Mouse (Mus musculus) heart, adult 2 months (tissue): ENCODE measurements around the gene Gm10142. TPM values are rescaled to one million over a fixed set of nuclear protein-coding genes. Genes with fewer than 3 reads are reported as not detected.
"Not testable (repeated sequence)": the region's sequence is repeated elsewhere in the genome, so short reads cannot be mapped to it uniquely, and the experiment has no call there.

Experiments
- DNase-seq, 2 experiments: peaks; one replicate each; pipeline ENCODE4 v3.0.0; 2021
- H3K27ac ChIP-seq: fragments of 200-600 bp; 2 replicates; pipeline ENCODE4 v1.8.1; 2022
- H3K27me3 ChIP-seq: fragments of 200-500 bp; 2 replicates; pipeline ENCODE4 v1.6.1; 2012; ENCODE audit warnings: mild to moderate bottlenecking, low read length, inconsistent platforms, mixed read lengths; ENCODE audit not compliant: control insufficient read depth, insufficient read depth
- H3K36me3 ChIP-seq: fragments of 200-500 bp; 2 replicates; pipeline ENCODE4 v1.6.1; 2012; ENCODE audit warnings: low read length, inconsistent platforms; ENCODE audit not compliant: control insufficient read depth, insufficient read depth
- H3K4me1 ChIP-seq: fragments of 200-500 bp; 2 replicates; pipeline ENCODE4 v1.6.1; 2011; ENCODE audit warnings: low read length; ENCODE audit not compliant: control insufficient read depth, insufficient read depth
- H3K4me3 ChIP-seq: fragments of 200-600 bp; 2 replicates; pipeline ENCODE4 v1.8.1; 2022
- H3K79me2 ChIP-seq: fragments of 200-500 bp; replicated peaks from 2 replicates; pipeline ENCODE4 v1.6.1; 2012; ENCODE audit warnings: mild to moderate bottlenecking, inconsistent platforms, low read length, moderate library complexity, mixed read lengths; ENCODE audit not compliant: control insufficient read depth, insufficient read depth
- H3K9ac ChIP-seq: fragments of 200-500 bp; 2 replicates; pipeline ENCODE4 v1.6.1; 2012; ENCODE audit warnings: low read depth, mild to moderate bottlenecking, control low read depth, inconsistent platforms, low read length, mixed read lengths
- CTCF ChIP-seq: fragments of 200-600 bp; IDR thresholded peaks from 2 replicates; pipeline ENCODE4 v1.8.1; 2022; ENCODE audit warnings: antibody characterized with exemption, mild to moderate bottlenecking, moderate library complexity
- EP300 ChIP-seq: fragments of 200-500 bp; IDR thresholded peaks from 2 replicates; pipeline ENCODE4 v1.6.1; 2011; ENCODE audit warnings: low read depth, low read length, control low read depth; ENCODE audit not compliant: insufficient read depth
- POLR2A ChIP-seq: fragments of 200-500 bp; IDR thresholded peaks from 2 replicates; pipeline ENCODE4 v1.6.1; 2011; ENCODE audit warnings: mild to moderate bottlenecking, low read depth, low read length, control low read depth; ENCODE audit not compliant: insufficient read depth
- WGBS: fragments of 180-500 bp; shearing (Covaris S2); methylation state at CpG from one replicate; pipeline ENCODE4 v1.1.7; 2018; 5-methylcytosine and 5-hydroxymethylcytosine counted together
- intact Hi-C: fragments of 180-260 bp; cut with DNase I; formaldehyde crosslinking; loops from one replicate; pipeline ENCODE4 v1.15.1; 2025
- polyA plus RNA-seq: library from polyadenylated mRNA; depleted of rRNA; stranded (reverse); fragments of >200 nt; gene quantifications from 2 replicates; pipeline ENCODE4 v1.2.3, GENCODE M21; 2012
- total RNA-seq, 2 experiments: library from RNA; stranded (reverse); gene quantifications; 2 replicates each; pipeline ENCODE4 v1.2.3; 2021

Gm10142 gene
- total and polyA plus RNA-seq, 3 experiments, result not detected

- no peak overlapping the region for H3K9ac ChIP-seq
- H3K36me3 ChIP-seq, result no peaks in the 10 kb centered on the region
- no peak overlapping the region for H3K27ac ChIP-seq
- H3K27me3 ChIP-seq, result peaks cover 6% of the 10 kb centered on the region
- no peak overlapping the region for H3K4me3 ChIP-seq
- no peak for TF ChIP-seq POLR2A
- no peak for TF ChIP-seq EP300
- TF ChIP-seq CTCF, result no peak
- intact Hi-C loops, result no loop called here
- no peak for DNase-seq
- H3K79me2 ChIP-seq, result no peaks in the 10 kb centered on the region
- 1% methylated on average over 35 of the region's 35 CpGs for WGBS
- no peaks in the 10 kb centered on the region for H3K4me1 ChIP-seq
Observed at GRCm38 (mm10) chr10:77677562-77677961, 38.0 kb upstream of the Gm10142 start.

DNA sequence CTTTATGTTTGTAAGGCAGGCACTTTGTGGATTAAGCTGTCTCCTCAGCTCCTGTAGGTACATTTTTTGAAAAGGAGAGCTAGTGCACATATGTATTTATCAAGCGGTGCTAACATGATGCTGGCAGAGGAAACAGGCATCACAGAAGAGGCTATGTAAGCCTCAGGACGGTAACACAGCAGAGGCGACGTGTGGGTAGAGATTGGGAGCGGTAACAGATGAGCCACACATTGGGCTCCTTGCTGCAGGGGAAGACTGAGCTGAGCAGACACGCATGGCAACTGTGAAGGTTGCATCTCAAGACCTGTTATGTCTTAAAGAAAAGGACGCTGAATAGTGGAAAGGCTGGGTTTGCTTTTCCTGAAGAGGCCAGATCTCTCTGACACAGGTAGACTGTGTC is 32.6 kb upstream of the Gm10142 start:
- Histone ChIP-seq H3K4me1 (no peaks in the 10 kb centered on the region), H3K9ac (no peak overlapping the region), H3K27me3 (no peaks in the 10 kb centered on the region; the same call in none of the 2 replicates), H3K4me3 (no peak overlapping the region), H3K79me2 (no peaks in the 10 kb centered on the region), H3K27ac (no peak overlapping the region), H3K36me3 (no peaks in the 10 kb centered on the region)
- TF ChIP-seq POLR2A (no peak), EP300 (no peak), CTCF (no peak)
- 65% methylated on average over 7 of the region's 7 CpGs for WGBS
- intact Hi-C loops, result no loop called here
- DNase-seq, result no peak

- no peak for DNase-seq
- WGBS, result 31% methylated on average over 8 of the region's 8 CpGs
- no peak overlapping the region for H3K4me3 ChIP-seq
- TF ChIP-seq POLR2A (no peak), EP300 (no peak), CTCF (no peak)
- no peaks in the 10 kb centered on the region for H3K36me3 ChIP-seq
- H3K27ac ChIP-seq, result no peak overlapping the region
- intact Hi-C loops, result no loop called here
- no peak overlapping the region for H3K9ac ChIP-seq
- no peaks in the 10 kb centered on the region for H3K4me1 ChIP-seq
- no peaks in the 10 kb centered on the region; the same call in none of the 2 replicates for H3K27me3 ChIP-seq
- H3K79me2 ChIP-seq, result no peaks in the 10 kb centered on the region
Observed at GRCm38 (mm10) chr10:77684181-77684580, 31.4 kb upstream of the Gm10142 start.

DNA sequence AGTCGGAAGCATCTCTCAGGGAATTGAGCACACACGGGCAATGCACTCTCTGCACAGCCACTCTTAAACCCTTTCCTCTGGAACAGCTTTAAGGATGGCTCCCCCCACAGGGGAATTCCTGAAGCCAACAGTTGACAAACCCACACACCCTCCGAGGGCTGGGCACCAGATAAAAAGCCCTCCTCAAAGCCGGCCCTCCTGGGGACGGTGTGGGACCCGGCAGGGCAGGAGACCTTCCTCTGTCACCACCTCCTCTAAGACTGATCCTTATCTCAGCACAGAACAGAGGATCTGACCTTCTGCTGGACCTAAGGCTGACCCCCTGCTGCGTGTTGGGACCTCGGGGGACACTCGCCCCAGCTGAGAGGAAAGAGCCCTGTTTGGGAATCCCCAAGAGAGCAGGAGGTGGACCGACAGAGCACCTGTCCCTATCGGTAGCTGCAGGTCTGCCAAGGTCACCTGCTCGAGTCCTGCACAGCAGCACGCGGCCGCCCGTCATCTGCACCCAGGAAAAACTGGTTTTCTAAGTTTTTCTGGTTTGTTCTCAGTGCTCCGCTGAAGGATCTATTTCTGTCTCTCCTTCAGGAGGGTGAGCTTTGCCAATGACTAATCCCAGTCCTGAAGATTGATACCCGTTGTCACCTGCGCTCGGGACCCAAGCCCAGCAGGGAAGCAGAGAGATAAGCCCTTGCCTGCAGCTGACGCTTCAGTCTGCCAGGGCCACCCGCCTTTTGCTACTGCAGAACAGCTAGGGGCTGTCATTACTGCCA is 29.5 kb upstream of the Gm10142 start, which contains the start of gene Tspear:
Gene Tspear, plus strand, starts transcription at position 675 of the 770 bp plus-strand sequence.
- no peak within 1 kb of the TSS for H3K4me3 ChIP-seq
- no peaks in the 10 kb centered on the region for H3K79me2 ChIP-seq
- DNase-seq, result peak in 1 of 2 experiments; percentile 27
- no peak within 1 kb of the TSS for H3K27ac ChIP-seq
- TF ChIP-seq CTCF (no peak), EP300 (no peak), POLR2A (no peak)
- H3K27me3 ChIP-seq, result no peaks in the 10 kb centered on the region; the same call in none of the 2 replicates
- H3K9ac ChIP-seq, result no peak within 1 kb of the TSS
- H3K36me3 ChIP-seq, result no peaks in the 10 kb centered on the region
- 4% methylated on average over 22 of the region's 22 CpGs for WGBS
- no peaks in the 10 kb centered on the region for H3K4me1 ChIP-seq
- intact Hi-C loops, result no loop called here

DNA sequence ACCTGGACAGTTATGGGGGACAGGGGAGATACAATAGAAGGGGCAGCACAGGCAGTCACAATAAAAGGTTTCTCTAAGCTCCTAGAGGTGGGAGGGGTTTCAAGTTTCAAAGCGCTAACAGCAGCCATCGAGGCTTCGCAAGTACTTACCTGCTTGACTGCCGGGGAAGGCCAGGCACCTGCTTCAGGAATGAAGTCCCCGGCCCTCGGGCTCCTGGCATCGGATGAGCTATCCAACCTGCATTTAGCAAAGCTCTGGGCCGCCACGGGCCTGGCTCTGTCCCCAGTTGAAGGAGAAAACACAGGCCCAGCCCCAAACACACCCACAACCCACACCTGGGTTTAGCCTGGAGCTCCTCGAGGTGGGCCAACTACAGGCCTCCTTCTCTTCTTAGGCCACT is 28.6 kb upstream of the Gm10142 start:
- intact Hi-C loops, result no loop called here
- H3K79me2 ChIP-seq, result no peaks in the 10 kb centered on the region
- no peak overlapping the region for H3K4me3 ChIP-seq
- no peaks in the 10 kb centered on the region; the same call in none of the 2 replicates for H3K27me3 ChIP-seq
- H3K27ac ChIP-seq, result no peak overlapping the region
- WGBS, result 35% methylated on average over 10 of the region's 10 CpGs
- H3K36me3 ChIP-seq, result no peaks in the 10 kb centered on the region
- DNase-seq, result no peak
- no peaks in the 10 kb centered on the region for H3K4me1 ChIP-seq
- no peak for TF ChIP-seq POLR2A
- TF ChIP-seq CTCF, result no peak
- TF ChIP-seq EP300, result no peak
- no peak overlapping the region for H3K9ac ChIP-seq

DNA sequence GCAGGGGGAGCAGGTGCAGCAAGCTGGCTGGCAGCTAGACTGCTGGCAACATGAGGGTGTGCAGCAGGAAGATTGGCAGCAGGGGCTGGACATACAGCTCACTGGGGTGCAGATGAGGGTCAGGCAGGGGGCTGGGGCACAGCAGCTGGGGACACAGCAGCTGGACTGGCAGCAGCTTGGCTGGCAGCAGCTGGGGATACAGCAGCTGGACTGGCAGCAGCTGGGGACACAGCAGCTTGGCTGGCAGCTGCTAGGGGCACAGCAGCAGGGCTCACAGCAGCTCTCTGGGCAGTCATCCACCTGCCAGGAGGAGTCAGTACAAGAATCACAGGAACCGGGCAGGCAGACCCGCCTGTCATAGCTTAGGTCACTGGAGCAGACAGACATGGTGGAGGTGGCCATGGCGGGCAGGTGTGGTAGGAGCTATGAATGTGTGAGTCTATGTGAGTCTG is 25.2 kb upstream of the Gm10142 start, which contains the start of gene Gm19402:
Gene Gm19402, minus strand, starts transcription at position 402 of the 452 bp plus-strand sequence.
- H3K4me3 ChIP-seq, intact Hi-C loops, H3K4me1 ChIP-seq, H3K27me3 ChIP-seq, H3K9ac ChIP-seq, H3K27ac ChIP-seq, H3K79me2 ChIP-seq, DNase-seq, H3K36me3 ChIP-seq: not testable (repeated sequence)
- WGBS, result 70% methylated on average over 3 of the region's 3 CpGs
